Mouse (Mus musculus): ENCODE data around the gene Mical2.

Gene Mical2

DNA sequence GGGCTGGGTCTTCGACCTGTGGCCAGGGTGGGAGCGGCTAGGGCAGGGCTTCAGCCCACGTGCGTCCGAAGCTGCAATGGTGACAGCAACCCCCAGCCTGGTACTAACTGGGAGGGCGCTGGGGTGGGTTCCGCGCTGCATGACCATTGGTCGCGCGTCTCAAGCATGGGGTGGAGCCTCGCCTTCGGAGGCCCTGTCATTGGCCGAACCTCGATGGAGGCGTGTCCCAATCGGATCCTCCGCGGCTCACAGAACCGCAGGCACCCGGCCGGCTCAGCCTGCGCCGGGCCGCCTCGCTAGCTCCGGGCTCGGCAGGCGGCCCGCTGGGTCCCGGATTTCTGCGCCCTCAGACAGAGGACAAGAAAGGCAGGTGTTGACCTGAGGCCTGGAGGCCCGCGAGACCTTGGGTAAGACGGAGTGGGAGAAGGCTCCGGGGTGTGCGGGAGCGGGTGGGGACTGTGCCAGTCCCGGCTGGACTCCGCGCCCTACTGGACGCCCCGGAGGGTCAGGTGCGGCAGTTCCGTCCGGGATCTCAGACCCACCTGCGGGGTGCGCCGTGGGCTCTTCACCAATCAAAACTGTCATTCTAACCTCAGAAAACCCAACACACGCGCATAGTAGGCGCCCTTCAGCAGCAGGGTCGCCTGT lies at the start of gene Mical2:
Gene Mical2 (plus strand): TSS at position 242 of the 648 bp plus-strand sequence.
- peak; percentile 91 for DNase-seq

DNA sequence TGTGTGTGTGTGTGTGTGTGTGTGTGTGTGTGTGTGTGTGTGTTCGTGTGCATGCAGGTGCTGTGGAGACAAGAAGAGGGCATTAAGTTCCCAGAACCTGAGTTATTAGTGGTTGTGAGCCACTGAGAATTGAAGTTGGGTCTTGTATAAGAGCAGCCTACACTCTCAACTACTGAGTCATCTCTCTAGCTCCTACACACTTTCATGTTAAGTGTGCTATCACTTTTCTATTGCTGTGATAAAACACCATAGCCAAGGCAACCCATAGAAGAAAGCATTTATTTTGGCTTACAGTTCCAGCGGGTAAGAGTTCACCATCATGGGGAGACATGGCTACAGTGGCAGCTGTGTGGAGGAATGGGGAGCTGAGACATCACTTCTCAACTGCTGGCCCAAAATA lies 49.0 kb upstream of the Mical2 start:
- DNase-seq = no peak

DNA sequence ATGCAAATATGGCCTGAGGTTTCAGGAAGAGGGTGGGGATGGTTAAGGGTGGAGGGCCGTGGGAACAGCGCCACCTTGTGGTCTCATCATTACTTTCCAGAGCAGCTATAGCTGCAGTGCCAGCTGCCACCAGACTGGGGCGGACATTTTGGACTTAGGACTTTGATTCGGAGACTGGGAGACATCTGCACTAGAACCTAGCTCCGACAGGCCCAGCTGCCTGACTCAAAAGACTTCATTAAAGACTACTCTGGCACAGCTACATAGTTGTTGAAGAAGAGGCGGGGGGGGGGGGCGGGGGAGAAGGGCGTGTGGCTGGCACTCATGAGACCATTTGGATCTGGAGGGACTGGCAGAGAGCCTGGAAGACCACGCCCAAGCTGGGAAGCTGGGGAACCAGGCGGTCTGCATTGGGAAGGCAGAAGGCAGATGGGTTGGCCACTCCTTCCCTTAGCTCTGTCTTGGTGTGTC lies 45.4 kb upstream of the Mical2 start:
- peak; percentile 86 for DNase-seq

DNA sequence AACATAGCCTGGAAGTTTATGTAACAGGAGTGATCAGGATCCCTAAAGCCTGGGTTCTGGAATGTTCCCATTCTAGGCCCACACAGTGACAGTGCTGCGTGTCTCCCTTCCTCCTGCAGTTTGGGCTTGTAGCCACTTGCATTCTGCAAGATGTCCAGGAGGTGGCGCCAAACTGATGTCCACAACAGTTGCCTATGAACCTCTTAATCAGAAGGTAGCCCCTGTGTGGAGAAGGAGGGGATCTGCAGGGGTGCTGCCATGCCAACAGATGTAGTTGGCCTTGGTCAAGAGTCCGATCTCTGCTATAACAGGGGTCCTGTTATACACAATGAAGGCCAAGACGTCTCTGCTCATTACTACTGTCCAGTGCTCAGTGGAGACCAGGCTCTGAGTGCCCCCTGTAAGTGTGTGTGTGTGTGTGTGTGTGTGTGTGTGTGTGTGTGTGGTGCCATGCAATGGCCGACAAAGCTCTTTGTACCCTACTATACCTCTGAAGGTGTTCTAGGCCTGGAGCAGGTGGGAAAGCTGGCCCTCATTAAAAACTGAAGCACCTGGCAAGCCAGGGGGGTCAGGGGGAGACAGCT lies 42.3 kb upstream of the Mical2 start:
- peak; percentile 94 for DNase-seq

DNA sequence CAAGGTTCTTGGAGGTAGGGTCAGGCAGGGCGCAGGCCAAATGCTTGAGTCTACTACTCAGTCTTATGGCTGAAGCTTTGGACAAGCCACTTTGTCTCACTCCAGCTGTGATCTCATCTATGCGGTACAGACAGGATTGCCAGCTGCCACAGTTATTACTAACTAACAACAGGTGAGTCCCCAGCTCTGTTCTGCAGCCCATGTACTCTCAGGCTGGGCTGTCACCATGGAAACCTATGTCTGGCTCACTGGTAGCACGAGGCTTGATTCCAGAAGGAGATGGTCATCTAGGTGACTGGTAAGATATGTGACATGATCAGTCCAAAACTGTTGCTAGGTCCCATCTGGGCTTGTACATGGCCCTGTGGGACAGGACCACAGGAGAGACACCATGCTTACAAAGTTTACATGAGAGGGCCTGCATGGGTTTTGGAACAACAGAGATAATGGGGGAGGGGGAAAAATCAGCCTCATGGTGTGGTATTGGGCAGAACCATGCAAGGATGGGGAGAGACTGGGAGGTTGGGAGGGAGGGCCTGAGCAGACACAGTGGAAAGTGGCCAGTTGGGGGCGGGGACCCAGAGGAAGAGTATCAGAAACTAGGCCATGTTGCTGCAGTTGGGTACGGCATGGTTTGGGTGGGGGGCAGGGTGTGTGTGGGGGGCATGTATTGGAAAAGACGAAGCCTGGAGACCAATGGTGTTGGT lies 41.0 kb upstream of the Mical2 start:
- DNase-seq = no peak

DNA sequence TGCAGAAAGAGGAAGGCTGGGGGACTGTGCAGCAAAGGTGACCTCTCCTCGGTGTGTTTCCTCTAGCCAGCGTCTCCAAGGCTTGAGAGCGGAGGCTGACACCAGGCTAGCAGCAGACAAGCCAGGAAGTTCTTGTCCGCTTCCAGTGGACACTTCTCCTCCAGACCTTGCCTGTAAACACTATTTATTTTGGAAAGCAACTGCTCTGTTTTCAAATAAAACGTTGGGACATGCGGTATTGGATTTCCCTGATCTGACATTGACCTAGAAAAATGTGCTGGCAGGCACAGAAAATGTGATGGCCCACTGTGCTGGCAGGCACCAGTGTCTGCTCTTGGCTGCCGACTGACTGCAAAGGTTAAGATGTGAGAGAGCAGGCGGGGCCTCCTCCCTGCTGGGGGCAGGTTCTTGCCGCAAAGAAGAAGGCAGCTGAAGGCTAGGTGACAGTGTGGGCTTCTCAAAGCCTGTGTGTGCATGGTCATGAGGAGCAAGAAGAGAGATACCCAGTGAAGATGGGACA lies 40.4 kb upstream of the Mical2 start:
- no peak for DNase-seq

DNA sequence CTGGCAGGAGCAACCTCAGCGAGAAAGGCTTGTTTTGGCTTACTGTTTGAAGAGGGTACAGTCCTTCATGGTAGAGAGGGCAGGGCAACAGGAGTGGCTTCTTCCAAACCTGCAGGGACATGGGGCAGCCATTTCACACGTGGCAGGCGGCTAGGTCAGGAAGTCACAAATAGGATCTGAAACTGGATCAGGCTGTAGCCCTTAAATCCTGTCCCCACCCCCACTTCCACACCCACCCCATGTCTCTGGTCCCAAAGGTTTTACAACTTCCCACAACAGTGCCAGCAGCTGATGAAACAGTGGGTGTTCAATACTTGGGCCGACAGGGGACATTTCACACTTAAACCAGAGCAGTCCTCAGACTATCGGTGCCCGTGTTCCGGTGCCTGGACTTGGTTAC lies 38.8 kb upstream of the Mical2 start:
- DNase-seq = no peak

DNA sequence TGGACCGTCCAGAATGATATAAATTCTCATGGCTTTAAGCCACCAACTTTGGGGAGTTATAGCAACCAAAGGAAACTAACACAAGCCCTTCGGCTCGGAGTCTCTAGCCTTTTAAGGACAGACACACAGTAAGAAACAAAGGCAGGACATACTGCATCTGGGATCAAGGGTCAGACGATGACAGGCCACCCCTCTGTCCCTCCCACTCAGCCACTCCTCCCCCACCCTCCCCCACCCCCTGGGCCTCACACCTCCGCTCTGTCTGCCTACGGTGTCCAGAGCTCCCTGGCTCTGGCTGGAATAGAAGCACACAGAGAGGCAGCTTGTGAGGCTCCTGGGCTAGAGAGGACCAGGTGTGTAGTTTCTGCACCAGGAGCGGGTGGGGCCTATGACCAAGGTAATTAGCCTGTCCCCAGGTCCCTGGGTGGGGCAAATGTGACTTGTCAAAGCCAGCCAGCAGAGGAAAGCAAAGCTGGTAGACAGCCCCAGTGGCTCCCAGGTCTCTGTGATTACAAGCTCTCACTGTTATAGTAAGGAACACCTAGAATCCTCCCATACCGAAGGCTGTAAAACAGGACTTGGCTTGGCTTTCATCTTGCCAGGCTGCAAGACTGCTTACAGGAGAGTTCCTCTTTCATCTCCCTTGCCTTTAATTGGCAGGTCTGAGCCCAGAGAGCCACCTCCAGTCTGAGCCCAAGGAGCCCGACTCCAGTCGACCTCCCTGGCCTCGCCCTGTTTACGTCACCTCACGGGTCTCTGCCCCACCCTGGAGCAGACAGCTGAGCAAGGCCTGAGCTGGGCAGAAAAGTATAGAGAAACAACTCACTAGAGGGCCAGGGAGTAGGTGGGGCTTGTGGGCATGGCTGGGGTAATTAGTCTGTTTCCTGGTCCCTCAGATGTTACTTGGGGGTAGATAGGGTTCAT lies 37.9 kb upstream of the Mical2 start:
- DNase-seq = no peak

DNA sequence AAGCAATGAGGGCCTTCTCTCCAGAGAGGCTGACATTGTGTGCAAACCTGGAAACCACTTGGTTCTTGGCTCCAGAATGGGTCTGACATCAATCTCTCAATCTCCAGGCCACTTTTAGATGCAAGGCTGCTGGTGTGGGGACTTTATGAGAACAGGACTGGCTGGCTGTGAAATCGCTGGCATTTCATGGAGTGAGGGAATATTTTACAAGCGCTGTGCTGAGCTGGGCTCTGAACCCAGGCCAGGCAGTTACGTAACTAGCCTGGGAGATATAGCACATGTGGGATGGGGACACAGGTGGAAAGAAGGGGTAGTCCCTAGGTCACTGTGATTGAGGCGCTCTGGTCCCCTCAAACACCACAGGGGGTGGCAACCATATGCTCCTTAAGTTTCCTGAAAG lies 33.4 kb upstream of the Mical2 start:
- peak; percentile 48 for DNase-seq

DNA sequence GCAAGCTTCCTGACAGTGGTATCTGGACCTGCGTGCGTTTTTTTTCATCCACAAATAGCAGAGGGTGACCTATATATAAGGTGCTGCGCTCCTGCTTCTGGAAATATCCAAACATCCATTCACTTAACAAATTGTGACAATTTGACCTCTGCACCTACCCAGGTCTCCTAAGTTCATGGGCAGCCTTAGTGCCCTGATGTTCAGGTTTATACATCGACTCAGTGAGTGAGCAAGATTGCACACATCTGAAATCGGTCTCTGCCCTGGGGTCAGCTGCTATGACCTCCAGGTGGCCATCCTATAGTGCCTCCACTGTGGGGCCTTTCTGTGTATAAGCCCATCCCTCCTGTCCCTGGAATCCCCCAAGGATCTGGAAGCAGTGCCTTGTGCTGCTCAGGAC lies 32.9 kb upstream of the Mical2 start:
- no peak for DNase-seq

DNA sequence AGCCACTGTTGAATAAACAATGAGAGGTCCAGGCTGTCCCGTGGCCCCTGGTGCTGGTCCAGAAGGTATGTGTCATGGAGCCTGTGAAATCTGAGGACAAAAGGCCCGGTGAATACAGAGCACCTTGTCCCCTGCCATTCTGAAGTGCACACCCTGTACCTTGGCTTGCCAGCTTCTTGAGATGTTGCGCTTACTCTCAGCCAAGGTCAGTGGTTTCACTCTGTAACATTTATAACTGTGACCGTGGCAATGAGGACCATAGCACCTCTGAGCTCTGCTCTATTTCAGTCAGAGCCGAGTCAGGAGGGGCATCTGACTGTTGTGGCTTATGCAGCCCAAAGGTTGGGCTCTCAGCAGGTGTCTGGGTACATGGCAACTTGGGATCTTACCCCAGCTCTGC lies 31.4 kb upstream of the Mical2 start:
- no peak for DNase-seq

DNA sequence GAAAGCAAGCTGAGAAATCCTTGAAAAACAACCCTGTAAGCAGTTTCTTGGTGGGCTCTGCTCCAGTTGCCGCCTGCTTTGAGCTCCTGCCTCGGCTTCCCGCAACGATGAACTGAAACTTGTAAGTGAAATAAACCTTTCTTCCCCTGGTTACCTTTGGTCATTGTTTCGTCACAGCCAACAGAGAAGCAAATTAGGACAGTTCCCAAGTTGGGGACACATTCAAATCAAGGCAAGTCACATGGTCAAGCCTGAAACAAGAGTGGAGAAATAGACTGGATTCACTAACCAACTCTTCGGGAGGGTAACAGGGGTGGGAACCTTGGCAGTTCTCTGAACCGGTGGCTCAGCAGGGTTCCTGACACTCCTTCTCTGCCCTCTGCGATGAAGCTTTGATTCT lies 28.2 kb upstream of the Mical2 start:
- DNase-seq = no peak

DNA sequence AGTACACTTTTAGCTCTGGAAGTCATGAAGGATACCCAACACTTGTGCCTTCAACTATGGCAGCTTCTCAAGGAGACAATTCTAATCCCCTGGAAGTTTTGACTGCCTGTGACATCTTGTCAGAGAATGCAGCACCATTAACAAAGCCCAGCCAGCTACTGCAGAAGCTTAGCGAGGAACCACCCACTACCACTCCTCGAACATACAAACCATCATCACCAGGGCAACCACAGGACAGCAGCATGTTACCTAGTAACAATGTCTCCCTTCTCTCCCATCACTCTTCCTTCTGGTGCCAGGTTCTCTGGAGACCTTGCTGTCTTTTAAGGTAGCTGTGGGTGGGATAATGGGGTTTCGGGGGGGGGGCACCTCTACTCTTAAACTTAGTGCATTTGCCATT lies 26.3 kb upstream of the Mical2 start:
- DNase-seq = peak; percentile 66

DNA sequence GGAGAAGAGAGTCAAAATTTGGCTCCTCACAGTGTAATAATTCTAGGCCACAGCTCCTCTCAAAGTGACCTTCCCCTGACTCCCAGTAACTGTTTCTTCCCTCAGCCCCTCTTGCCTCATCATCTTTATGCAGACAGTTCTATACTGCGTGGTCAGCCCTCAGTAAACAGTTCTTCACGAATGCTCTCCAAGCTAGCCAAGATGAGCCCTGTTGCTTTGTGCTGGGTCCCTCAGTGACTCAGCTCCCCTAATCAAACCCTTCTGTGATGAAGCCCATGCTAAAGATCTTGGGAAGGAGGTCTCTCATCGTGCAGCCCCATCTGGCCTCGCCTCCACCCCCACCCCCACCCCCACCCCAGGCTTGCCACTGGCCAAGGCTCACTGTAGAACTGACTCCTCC lies 24.9 kb upstream of the Mical2 start:
- DNase-seq = no peak

DNA sequence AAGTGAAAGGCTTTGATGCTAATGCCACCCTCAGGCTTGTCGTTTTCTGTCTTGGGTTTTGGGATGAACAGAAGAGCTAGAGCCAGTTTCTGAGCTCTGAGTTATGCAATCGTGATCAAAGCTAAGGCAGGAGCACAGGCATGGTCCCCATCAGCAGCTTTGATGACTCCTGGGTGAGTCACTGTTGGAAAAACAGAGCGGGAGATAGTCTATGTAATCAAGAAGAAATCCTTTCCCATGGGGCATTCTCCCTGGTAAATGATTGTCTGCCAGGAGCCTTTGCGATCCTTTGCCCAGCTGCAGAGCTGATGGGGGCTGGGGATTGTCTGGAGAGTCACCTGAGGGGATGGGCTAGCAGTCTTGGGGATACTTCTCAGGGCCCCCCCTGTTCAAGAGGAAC lies 23.5 kb upstream of the Mical2 start:
- DNase-seq = peak; percentile 52

DNA sequence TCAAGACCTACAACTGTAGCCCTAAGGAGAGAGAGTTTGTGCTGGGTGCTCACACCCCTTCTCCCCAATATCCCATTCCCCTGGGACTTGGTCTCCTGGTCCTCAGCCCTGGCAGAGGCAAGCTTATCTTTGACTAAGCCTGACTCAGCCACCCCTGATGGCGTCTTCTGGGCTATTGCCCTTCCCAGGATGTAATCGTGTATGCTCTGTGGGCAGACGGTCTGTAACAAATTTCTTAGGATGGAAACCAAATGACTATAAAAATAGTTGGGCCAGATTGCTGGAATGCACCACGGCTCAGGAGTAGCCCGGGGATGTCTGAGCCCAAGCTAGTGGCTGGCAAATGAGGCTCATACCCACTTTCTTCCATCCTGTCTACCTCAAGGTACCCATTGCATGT lies 22.8 kb upstream of the Mical2 start:
- DNase-seq = peak; percentile 64

DNA sequence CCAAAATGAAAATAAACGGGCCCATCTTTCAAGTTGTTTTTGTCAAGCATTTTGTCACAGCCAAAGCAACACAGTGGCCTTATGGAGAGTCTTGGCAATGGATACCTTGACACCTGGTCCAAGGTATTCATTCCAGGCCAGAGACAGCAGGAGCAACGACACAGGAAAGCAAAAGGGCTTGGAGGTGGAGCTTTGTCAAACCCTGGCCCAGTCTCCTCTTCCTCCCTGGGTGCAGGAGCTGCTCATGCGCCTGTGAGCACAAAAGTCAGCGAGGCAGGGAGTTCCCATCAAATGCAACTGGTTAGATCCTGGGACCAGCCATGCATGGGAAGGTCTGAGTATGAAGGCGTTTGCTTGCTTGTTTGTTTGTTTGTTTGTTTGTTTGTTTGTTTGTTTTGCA lies 21.7 kb upstream of the Mical2 start:
- no peak for DNase-seq

DNA sequence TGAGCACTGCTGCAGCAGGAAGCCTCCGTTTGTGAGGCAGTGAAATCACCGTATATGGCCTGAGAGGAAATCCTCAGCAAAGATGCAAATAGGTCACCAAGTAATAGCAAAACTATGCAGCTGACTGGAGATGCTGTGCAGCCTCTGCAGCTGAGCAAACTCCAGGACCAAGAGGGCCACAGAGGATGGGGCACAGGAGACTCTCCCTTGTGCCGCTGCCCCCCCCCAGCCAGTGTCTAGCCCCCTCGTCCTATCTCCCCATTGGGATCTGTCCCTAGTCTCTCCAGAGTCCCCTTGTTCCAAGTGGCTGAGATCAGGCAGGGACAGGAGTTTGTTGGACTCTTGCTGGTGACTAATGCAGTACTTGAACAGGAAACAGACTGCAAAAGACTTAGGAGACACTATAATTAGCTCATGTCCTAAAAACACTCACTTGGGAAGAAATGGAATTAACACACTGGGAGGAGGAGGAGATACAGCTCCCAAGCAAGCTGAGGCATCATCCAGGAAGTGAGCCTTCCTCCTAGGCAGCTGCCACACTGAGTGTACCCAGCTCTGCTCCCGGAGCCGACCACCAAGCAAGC lies 21.2 kb upstream of the Mical2 start:
- peak; percentile 61 for DNase-seq

DNA sequence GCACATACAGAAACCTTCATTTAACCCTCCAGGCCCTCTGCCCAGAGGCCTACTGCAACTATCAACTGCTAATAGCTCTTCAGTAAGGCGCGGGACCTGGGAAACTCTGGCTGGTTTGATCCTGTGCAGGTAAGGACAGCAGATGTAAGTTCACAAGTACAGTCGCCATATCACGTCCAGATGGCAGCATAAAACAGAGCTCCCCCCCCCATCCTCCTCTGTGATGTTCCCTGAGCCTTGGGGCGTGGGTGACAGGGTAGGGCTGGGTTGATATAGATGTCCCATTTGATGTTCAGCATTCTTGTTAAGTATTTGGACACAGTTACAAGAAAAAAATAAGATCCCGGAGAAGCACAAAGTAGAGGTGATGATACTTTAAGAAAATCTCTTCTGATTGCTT lies 20.1 kb upstream of the Mical2 start:
- DNase-seq = no peak

DNA sequence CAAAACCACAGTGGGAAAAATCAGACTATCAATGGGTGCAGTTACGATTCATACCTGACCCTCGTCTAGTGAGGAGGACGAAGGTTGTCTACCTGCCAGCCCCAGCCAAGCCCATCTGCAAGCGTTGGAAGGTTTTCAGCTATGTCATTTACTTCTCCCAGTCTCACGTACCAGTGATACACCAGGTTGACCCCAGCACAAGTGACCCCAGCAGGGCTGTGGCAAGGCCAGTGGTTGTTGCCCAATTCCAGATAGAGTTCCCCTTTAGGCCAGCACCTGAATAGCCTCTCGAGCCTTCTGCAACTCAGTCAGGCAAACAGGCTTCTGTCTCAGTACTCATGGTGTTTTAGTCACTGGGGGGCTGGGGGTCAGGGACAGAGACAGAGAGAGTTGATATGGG lies 17.9 kb upstream of the Mical2 start:
- DNase-seq = no peak

DNA sequence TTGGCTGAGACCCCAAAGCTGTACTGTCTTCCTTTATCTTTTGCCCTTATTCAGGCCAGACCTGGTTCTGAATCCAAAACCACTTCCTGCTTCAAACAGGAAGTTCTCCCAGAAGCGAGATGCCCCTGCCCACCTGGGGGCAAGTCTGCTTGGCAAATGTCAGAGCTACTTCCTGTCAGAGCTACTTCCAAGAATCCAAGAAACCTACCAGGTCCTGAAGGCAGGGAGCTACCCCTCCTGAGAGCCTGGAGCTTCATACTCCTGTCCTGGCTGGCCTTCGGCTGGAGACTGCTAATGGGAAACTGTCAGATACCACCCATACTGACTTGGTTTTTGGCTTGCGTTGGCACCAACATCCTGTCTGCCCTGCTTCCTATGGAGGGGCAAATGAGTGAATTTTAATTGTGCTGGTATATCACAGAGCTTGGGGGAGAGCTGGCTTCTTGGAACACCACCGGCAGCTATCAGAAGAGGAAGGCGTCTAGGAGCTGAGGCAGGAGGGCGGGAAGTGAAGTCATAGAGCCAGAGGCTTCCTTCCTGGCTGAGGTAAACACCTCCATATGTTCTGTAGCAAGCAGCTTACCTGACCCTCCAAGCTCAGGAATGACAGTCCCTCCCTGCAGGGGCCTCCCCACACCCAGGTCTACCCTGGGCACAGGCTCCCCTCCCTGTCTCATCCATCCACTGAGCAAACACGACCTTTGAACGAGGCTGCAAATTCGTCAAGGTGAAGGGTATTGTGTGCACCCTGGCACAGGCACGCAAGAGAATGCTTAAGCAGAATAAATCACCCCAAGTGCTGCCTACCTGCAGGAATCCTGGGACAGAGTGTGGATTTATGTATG lies 17.1 kb upstream of the Mical2 start:
- DNase-seq = no peak

DNA sequence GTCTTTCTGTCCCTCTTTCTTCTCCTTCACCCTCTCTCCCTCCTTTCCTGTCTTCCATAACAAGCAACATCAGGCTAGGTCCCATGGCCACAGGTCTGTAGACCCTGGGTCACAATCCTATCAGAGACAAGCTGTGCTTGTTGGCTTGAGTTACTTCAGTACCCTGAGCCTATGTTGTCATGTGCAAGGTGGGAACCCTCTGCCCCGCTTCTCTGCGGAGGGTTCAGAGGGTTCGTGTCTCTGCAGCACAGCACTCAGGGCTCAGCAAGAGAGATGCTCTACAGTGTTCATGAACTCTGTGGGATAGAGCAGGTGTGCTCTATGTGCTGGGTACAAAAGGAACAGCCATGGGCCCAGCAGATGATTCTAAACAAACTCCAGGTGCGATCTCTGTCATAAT lies 16.0 kb upstream of the Mical2 start:
- DNase-seq = no peak

Measured in layer of hippocampus, adult 9-11 months (tissue).